Mouse (Mus musculus): Measurements from ENCODE around the gene A630001G21Rik.

DNA sequence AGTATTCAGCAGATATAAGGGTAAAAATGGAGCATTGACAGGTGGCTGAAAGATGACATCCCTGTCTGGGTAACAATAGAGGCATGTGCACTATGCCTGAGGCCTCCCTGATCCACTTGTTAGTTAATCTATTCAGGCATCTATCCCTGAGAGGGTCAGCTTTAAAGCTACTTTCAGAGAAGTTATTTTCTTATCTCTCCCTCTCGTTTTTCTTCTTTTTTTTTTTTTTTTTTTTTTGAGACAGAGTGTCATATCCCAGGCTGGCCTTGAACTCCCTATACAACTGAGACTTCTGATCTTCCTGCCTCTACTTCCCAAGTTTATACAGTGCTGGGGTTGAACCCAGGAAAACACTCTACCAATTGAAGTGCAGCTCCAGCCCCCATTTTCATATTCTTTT is 10.7 kb downstream of the A630001G21Rik start:
- TF ChIP-seq CTCF (IDR thresholded peaks at IDR 0.05) (no peak), EP300 (IDR thresholded peaks at IDR 0.05) (no peak)

Data from lung, postnatal 0 days (tissue).